Mouse (Mus musculus) cerebellum, adult 2 months (tissue): ENCODE data around the gene Clhc1.

Experiments
- CTCF ChIP-seq: fragments of 200-500 bp; IDR thresholded peaks from 2 replicates; pipeline ENCODE4 v1.5.1; 2011; ENCODE audit warnings: low read depth, mild to moderate bottlenecking, control low read depth, low read length, moderate library complexity, borderline replicate concordance; ENCODE audit not compliant: insufficient read depth
- POLR2A ChIP-seq: fragments of 200-500 bp; IDR thresholded peaks from 2 replicates; pipeline ENCODE4 v1.6.1; 2011; ENCODE audit warnings: low read length, control low read depth, borderline replicate concordance; ENCODE audit not compliant: insufficient read depth

- TF ChIP-seq CTCF (no peak), POLR2A (no peak)
Measured at GRCm38 (mm10) chr11:29627706-29628105, 80.0 kb downstream of the Clhc1 start.
